Mouse (Mus musculus) cerebral cortex, adult 2 months (tissue): ENCODE data around the gene Tcte2.

Source experiments
- WGBS: fragments of 180-500 bp; shearing (Covaris S2); methylation state at CpG from one replicate; pipeline ENCODE4 v1.1.7; 2018; 5-methylcytosine and 5-hydroxymethylcytosine counted together

The Tcte2 gene

GRCm38 (mm10) chr17:13683027-13683410 is 78.6 kb downstream of the Tcte2 start:
- WGBS: 64% methylated on average over 4 of the region's 4 CpGs

GRCm38 (mm10) chr17:13682378-13683026 is 79.1 kb downstream of the Tcte2 start:
- 68% methylated on average over 9 of the region's 9 CpGs for WGBS

GRCm38 (mm10) chr17:13681686-13682085 is 79.9 kb downstream of the Tcte2 start:
- WGBS: 85% methylated on average over 6 of the region's 6 CpGs

- WGBS: 34% methylated on average over 6 of the region's 6 CpGs
Measured at GRCm38 (mm10) chr17:13681126-13681525, 80.5 kb downstream of the Tcte2 start.

DNA sequence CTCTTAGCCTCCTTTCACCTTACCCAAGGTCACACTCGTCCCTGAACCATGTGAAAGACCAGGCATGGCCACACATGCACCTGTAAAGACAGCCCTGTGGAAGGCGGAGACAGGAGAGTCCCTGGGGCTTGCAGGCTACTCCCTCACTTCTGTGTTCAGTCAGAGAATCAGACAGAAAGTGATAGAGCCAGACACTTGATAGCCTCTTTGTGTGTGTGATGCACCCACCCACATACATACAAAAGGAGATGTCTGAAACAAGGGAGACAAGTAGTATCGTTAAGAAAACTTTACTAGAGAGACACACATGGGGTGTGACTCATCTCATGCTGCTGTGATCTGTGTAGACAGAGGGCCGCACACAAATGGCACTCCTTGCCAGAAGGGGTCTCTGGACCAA is 81.3 kb downstream of the Tcte2 start:
- 45% methylated on average over 4 of the region's 4 CpGs for WGBS

DNA sequence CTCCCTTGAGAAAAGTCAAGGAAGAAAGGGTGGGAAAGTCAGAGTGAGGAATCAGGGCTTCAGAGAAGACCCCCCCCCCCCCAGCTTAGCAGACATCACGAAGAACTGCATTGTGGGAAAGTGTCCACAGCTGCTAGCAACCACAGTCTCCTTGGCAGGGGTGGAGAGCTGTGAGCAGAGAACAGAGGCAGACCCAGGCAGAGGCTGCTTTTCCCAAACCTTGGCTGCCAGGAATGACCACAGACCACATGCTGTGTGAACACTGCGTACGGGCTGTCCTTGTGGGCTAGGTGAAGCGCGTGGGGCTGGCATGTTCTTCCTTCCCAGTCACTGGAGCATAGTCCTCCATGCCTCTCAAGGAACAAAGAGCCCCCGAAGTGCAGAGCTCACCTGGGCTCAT is 81.9 kb downstream of the Tcte2 start:
- WGBS: 63% methylated on average over 6 of the region's 6 CpGs

DNA sequence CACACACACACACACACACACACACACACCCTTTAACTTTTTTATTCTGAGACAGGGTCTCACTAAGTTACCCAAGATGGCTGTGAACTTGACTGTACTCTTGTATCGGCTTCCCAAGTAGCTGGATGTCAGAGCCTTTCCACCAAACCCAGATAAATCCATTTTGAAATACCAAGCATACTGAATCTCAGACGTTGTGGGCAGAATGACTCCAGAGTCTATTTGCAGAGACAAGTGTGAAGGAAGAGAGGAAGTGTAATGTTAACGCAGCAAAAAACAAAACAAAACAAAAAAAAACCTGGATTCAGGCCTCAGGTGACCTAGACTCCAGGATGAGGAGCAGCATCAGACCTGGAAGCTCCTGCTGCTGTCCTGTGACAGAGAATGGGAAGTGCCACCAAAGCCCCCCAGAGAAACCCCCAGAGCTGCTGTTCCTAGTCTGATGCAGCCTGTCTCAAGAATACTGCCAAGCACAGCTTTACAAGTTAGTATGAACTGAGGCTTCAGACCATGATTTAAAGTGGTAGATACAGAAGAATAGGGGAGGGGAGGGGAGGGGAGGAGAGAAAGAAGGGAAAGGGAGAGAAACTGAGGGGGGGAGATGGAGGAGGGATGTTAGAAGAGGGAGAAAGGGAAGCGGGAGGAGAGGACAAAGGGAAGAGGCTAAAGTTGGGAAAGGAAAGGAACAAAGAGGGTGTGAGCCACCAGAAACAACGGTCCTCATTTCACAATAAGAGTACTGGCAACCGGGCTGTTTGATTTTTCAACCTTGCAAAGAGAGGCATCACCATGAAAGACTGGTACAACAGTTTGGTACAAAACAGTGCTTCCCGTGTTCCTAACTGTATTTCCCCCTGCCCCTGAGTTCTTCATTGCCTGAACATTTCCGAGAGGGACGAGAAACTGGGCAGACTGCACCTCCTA is 84.1 kb downstream of the Tcte2 start:
- 23% methylated on average over 9 of the region's 9 CpGs for WGBS

GRCm38 (mm10) chr17:13676099-13676498 is 85.5 kb downstream of the Tcte2 start:
- WGBS: 70% methylated on average over 3 of the region's 3 CpGs

DNA sequence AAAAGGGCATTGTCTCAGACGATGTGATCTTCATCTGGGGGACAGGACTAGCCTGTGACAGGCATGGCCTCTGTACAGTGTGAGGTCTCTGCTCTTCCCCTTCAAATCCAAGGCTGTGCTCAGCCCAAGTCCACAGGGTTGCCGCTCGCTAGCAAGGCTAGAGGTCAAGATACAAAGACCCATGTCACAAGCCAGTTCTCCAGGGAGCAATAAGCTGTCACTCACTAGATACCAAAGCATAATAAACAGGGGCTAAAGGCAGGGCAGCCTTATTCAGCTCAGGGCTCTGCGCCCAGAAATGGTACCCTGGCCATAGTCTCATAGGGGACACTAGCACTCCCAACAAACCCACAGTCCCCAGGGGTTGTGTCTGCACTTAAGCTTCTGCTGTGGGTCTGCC is 86.0 kb downstream of the Tcte2 start:
- 72% methylated on average over 4 of the region's 4 CpGs for WGBS

DNA sequence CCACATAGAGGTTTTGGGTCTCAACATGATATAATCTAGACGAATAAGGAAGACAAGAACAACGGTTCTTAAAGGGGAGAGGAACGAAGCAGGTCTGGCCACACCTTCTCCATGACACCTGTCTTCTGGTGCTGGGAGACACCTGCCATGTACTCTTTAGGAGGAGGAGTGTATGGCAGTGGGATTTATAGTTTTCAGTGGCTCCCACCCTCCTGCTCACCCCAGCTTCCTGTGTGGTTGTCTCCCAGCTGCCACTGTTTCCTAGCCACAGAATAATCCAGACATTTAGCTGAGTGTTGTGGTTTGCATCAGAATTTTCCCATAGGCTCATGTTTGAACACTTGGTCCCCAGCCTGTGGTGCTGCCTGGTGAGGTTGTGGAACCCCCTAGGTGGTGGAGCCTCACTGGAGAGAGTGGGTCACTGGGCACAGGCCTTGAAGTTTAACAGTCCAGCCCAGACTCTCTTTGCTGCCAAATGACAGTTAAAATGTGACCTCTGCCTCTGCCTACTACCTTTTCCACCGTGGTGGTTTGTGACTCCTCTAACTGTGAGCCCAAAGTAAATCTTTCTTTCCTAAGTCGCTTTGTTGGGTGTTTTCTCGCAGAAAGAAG is 86.8 kb downstream of the Tcte2 start:
- WGBS: 81% methylated on average over 6 of the region's 6 CpGs

DNA sequence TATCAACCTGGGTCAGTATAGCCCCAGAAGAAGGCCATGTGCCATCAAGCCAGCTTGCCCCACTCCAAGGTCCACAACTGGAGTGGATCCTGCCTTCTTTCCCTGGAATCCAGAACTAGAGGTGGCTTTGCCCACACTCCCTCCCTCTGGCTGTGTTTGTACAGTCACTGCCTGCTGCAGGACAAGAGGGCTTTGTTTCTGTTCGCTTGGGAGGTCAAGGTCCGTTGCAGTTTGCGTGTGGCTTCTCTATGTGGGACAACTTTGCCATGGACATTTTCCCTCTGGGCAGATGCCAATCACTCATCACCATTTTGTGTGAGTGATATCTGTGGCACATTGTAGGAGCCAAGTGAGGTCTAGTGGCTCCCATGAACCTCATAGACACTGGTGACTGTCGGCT is 89.9 kb downstream of the Tcte2 start:
- WGBS: 73% methylated on average over 4 of the region's 4 CpGs

DNA sequence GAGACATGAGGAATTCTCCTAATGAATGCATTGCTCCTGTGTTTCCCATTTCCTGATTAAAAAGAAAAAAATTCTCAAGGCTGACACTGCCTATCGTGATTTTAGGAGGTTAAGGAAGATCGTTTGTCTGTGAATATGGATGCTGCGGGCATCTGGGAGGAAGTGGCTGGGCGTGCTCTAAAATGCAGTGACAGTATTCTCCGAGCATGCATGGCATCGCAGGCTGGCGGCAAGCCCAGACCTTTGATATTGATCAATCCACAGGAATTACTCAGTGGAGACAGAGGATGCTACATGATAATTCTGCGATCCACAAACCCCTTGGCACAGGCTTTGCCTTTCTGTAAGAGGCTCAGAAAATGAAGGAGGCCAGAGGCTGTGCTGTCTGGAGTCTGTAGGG is 92.4 kb downstream of the Tcte2 start:
- WGBS: 17% methylated on average over 8 of the region's 8 CpGs

DNA sequence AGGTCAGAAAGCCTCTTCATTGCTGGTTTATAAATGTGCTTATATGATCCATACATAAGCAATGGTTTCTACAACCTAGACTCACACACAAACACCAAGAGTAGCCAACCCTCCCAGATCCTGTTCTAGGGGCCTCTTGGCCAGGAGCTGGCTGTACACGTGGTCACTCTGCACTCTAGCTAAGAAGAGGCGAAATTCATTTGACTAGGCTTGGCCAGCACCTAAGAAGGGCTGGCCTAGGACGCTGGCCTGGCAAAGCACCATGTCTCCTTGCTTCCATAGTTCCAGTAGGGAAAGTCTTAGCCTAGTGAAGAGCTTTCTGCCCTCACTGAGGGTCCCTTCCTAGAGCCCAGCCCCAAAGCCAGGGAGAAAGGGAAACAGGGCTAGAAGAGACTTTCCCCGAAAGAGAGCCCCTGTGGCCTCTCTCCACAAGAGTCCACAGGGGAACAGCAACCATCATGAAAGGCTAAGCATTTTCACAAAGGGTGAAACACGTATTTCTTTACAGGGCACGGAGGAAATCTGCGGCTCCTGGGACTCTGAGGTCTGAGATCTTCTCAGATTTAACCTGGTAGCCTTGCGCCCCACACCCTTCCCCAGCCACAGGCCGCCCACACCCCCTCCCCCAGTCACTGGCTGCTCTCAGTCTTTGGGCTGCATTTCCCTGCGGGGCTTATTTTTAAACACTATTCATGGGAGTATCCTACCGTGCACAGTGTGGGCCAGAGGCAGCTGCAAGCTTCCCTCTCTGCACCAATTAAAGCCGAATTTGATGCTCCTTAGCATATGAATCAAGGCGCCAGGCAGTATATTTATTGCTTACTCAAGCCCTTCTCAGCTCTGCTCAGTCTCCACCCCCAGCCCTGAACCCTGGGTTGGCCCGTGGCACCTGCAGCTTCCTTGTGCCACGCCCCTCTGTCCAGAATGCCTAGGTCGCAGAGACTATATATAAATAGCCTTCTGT is 93.3 kb downstream of the Tcte2 start:
- WGBS: 17% methylated on average over 16 of the region's 16 CpGs

GRCm38 (mm10) chr17:13667006-13667405 is 94.6 kb downstream of the Tcte2 start:
- WGBS: 64% methylated on average over 3 of the region's 3 CpGs

DNA sequence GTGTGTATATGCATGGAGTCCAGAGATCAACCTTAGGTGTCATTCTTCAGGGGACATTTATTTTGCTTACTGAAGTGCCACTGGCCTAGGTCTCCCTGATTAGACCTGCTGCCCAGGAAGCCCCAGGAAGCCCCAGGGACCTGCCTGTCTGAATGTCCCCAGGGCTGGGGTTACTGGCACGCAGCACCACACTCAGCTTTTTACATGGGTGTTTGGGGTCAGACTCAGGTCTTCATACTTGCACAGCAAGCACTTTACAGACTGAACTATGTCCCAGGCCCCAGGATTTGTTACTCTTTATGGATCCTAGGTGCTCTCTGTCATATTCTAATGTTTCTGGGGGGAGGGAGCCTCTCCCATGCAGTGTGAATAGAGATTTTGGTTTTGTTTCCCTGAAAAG is 95.9 kb downstream of the Tcte2 start:
- 77% methylated on average over 1 of the region's 1 CpGs for WGBS

DNA sequence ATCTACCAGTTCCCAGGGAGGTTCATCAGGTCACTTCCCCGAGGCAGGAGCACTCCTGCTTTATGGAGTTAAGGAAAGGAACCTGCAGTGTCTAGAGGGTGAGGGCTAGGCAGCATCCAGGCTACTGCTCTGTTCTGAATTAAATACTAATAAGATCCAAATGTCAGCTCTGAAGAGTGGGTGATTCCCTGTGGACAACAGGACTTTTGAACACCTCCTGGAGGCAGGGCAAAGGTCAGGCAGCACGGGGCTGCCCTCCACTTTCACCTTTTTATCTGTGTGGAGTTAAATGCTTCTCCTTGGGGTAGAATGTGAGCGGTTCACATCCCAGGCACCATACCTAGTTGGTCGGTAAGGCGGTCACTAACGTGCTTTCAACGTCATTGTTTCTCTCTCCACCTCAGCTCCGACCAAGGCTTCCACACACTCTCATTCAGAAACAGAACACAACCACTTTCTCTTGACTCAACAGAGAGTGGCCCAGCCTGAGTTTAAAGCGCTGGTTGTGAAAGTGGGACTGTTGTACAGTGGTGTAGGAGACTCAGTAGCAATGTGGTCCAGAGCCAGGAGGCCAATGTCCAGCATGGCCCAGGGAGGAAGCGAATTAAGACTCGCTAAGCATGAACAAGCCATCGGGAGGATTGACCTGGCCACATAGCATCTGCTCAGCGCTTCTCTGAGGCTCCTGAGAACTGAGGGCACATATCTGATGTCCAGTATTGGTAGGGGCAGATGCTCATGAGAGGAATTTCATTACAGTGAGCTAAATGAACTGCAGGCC is 98.0 kb downstream of the Tcte2 start:
- 93% methylated on average over 13 of the region's 13 CpGs for WGBS
